Mouse (Mus musculus) embryonic facial prominence, embryonic 11.5 days (tissue): Measurements from ENCODE around the gene Klf12. TPM values are rescaled to one million over a fixed set of nuclear protein-coding genes. Genes with fewer than 3 reads are reported as not detected.
A peak's percentile ranks its signal among the peaks of the same experiment; 100 is the strongest.

Experiments used
- ATAC-seq: fragments of 200-750 bp; cut with Nextera tagmentation; replicated peaks from 2 replicates; pipeline ENCODE4 v1.8.0; 2017; ENCODE audit warnings: low read depth; ENCODE audit not compliant: insufficient number of reproducible peaks, low FRiP score, low TSS enrichment
- DNase-seq: peaks from one replicate; pipeline ENCODE4 v3.0.0-alpha.2; 2015; ENCODE audit warnings: low spot score
- H3K27ac ChIP-seq: fragments of 300-500 bp; sonication (generic); replicated peaks from 2 replicates; pipeline ENCODE4 v1.5.1; 2014; ENCODE audit warnings: mild to moderate bottlenecking, low read depth, low read length, control low read depth
- H3K27me3 ChIP-seq: fragments of 300-500 bp; sonication (generic); 2 replicates; pipeline ENCODE4 v1.6.1; 2014; ENCODE audit warnings: mild to moderate bottlenecking, low read length, moderate library complexity, mixed read lengths; ENCODE audit not compliant: control insufficient read depth, insufficient read depth
- H3K36me3 ChIP-seq: fragments of 300-500 bp; sonication (generic); replicated peaks from 2 replicates; pipeline ENCODE4 v1.6.1; 2014; ENCODE audit warnings: low read depth, mild to moderate bottlenecking, low read length, moderate library complexity, mixed read lengths; ENCODE audit not compliant: control insufficient read depth, insufficient read depth
- H3K4me1 ChIP-seq: fragments of 300-500 bp; sonication (generic); 2 replicates; pipeline ENCODE4 v1.6.1; 2014; ENCODE audit warnings: low read length, mixed read lengths; ENCODE audit not compliant: control insufficient read depth, insufficient read depth
- H3K4me2 ChIP-seq: fragments of 300-500 bp; sonication (generic); 2 replicates; pipeline ENCODE4 v1.6.1; 2014; ENCODE audit warnings: low read depth, mild to moderate bottlenecking, control low read depth, low read length, moderate library complexity
- H3K4me3 ChIP-seq: fragments of 300-500 bp; sonication (generic); 2 replicates; pipeline ENCODE4 v1.5.1; 2014; ENCODE audit warnings: low read depth, low read length, control low read depth
- H3K9ac ChIP-seq: fragments of 300-500 bp; sonication (generic); replicated peaks from 2 replicates; pipeline ENCODE4 v1.6.1; 2014; ENCODE audit warnings: mild to moderate bottlenecking, control low read depth, low read length
- H3K9me3 ChIP-seq: fragments of 300-500 bp; sonication (generic); replicated peaks from 2 replicates; pipeline ENCODE4 v1.6.1; 2016; ENCODE audit warnings: mild to moderate bottlenecking, low read length, inconsistent platforms, mixed read lengths; ENCODE audit not compliant: control insufficient read depth
- WGBS: fragments of 180-500 bp; shearing (Covaris S2); extraction: QIAGEN DNeasy Blood & Tissue Kit; methylation state at CpG from one replicate; pipeline ENCODE4 v1.1.7; 2014; 5-methylcytosine and 5-hydroxymethylcytosine counted together
- polyA plus RNA-seq: library from polyadenylated mRNA; unstranded; fragments of >200 nt; fragmentation: Nextera tagmentation; extraction: Ambion mirVana; gene quantifications from 2 replicates; pipeline ENCODE4 v1.2.1, GENCODE M21; 2014

The Klf12 gene
- polyA plus RNA-seq, 1 experiment from 2014 or later, result 22.2 TPM

- 91% methylated on average over 6 of the region's 6 CpGs for WGBS
- H3K4me3 ChIP-seq, result no peak overlapping the region
- H3K9me3 ChIP-seq, result no peaks in the 10 kb centered on the region
- H3K27ac ChIP-seq, result no peak overlapping the region
- H3K4me1 ChIP-seq, result no peaks in the 10 kb centered on the region
- H3K27me3 ChIP-seq, result no peaks in the 10 kb centered on the region
- no peak overlapping the region for H3K9ac ChIP-seq
- no peak for DNase-seq
- H3K36me3 ChIP-seq, result no peaks in the 10 kb centered on the region
- H3K4me2 ChIP-seq, result no peak overlapping the region
- no peak for ATAC-seq
Observed at GRCm38 (mm10) chr14:100227717-100228116, 56.8 kb downstream of the Klf12 start.

- 39% methylated on average over 4 of the region's 4 CpGs for WGBS
- ATAC-seq, result no peak
- Histone ChIP-seq H3K9ac (no peak overlapping the region), H3K4me3 (no peak overlapping the region), H3K27ac (no peak overlapping the region), H3K27me3 (no peaks in the 10 kb centered on the region), H3K4me1 (no peaks in the 10 kb centered on the region), H3K9me3 (no peaks in the 10 kb centered on the region), H3K4me2 (no peak overlapping the region), H3K36me3 (no peaks in the 10 kb centered on the region)
- peak; percentile 19 for DNase-seq
Observed at GRCm38 (mm10) chr14:100224151-100224550, 60.3 kb downstream of the Klf12 start.

GRCm38 (mm10) chr14:100222260-100222659 is 62.2 kb downstream of the Klf12 start:
- no peak overlapping the region for H3K4me2 ChIP-seq
- ATAC-seq (no peak), DNase-seq (no peak)
- H3K27ac ChIP-seq, result no peak overlapping the region
- no peak overlapping the region for H3K4me3 ChIP-seq
- 91% methylated on average over 4 of the region's 4 CpGs for WGBS
- H3K4me1 ChIP-seq, result no peaks in the 10 kb centered on the region
- H3K27me3 ChIP-seq, result no peaks in the 10 kb centered on the region
- no peaks in the 10 kb centered on the region for H3K36me3 ChIP-seq
- no peak overlapping the region for H3K9ac ChIP-seq
- no peaks in the 10 kb centered on the region for H3K9me3 ChIP-seq

GRCm38 (mm10) chr14:100215213-100215785 is 69.2 kb downstream of the Klf12 start:
- Histone ChIP-seq H3K9me3 (no peaks in the 10 kb centered on the region), H3K4me2 (no peak overlapping the region), H3K9ac (no peak overlapping the region), H3K27ac (no peak overlapping the region), H3K27me3 (no peaks in the 10 kb centered on the region), H3K4me3 (no peak overlapping the region), H3K4me1 (no peaks in the 10 kb centered on the region), H3K36me3 (no peaks in the 10 kb centered on the region)
- ATAC-seq, result no peak
- 56% methylated on average over 4 of the region's 4 CpGs for WGBS
- no peak for DNase-seq

- ATAC-seq (no peak), DNase-seq (no peak)
- Histone ChIP-seq H3K4me1 (no peaks in the 10 kb centered on the region), H3K27me3 (no peaks in the 10 kb centered on the region), H3K4me2 (no peak overlapping the region), H3K27ac (no peak overlapping the region), H3K4me3 (no peak overlapping the region), H3K9me3 (no peaks in the 10 kb centered on the region), H3K9ac (no peak overlapping the region), H3K36me3 (no peaks in the 10 kb centered on the region)
- 85% methylated on average over 7 of the region's 7 CpGs for WGBS
Observed at GRCm38 (mm10) chr14:100213066-100213465, 71.4 kb downstream of the Klf12 start.

GRCm38 (mm10) chr14:100211826-100212117 is 72.7 kb downstream of the Klf12 start:
- Histone ChIP-seq H3K4me3 (no peak overlapping the region), H3K9ac (no peak overlapping the region), H3K27ac (no peak overlapping the region), H3K36me3 (no peaks in the 10 kb centered on the region), H3K27me3 (no peaks in the 10 kb centered on the region), H3K4me2 (no peak overlapping the region), H3K9me3 (no peaks in the 10 kb centered on the region), H3K4me1 (no peaks in the 10 kb centered on the region)
- no peak for ATAC-seq
- DNase-seq, result no peak
- WGBS, result 88% methylated on average over 4 of the region's 4 CpGs

- H3K9ac ChIP-seq, result no peak overlapping the region
- H3K4me3 ChIP-seq, result no peak overlapping the region
- WGBS, result 78% methylated on average over 11 of the region's 11 CpGs
- H3K4me2 ChIP-seq, result no peak overlapping the region
- DNase-seq, result no peak
- no peak for ATAC-seq
- H3K27ac ChIP-seq, result no peak overlapping the region
- no peaks in the 10 kb centered on the region for H3K4me1 ChIP-seq
- H3K9me3 ChIP-seq, result no peaks in the 10 kb centered on the region
- no peaks in the 10 kb centered on the region for H3K27me3 ChIP-seq
- no peaks in the 10 kb centered on the region for H3K36me3 ChIP-seq
Observed at GRCm38 (mm10) chr14:100211036-100211825, 73.2 kb downstream of the Klf12 start.

DNA sequence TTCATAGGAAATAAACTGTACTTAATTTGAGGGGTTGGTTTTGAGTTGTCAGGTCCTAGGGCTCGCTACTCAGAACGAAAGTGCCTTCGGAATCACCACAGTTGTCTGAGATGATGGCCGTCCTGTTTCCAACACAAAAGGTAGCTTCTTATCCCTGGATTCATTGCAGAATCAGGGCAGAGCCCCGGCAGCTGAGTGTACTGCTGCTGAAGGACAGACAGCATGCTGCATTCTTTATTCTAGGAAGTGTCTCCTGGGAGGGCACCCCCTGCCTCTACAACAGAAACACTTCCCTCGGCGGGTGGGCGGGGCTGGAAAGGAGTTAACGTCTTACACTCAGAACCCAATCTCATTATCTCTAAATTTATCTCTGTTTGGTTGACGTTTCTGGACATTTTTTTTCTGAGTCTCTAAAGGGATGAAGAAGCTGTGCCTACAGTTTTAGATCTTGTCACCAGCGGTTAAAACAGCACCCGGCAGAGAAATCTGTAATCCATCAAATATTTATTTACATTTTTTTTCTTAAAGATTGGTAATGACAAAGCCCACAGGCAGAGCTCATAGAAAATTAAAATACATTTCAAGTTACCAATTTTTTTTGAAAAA is 74.6 kb downstream of the Klf12 start:
- DNase-seq, result no peak
- Histone ChIP-seq H3K4me1 (no peaks in the 10 kb centered on the region), H3K9ac (no peak overlapping the region), H3K9me3 (no peaks in the 10 kb centered on the region), H3K4me3 (no peak overlapping the region), H3K36me3 (no peaks in the 10 kb centered on the region), H3K27me3 (no peaks in the 10 kb centered on the region), H3K27ac (no peak overlapping the region), H3K4me2 (no peak overlapping the region)
- WGBS, result 34% methylated on average over 12 of the region's 12 CpGs
- ATAC-seq, result no peak
